Mouse (Mus musculus) C2C12 (cell line): Measurements from ENCODE around the gene Uqcc1. TPM values are rescaled to one million over a fixed set of nuclear protein-coding genes. Genes with fewer than 3 reads are reported as not detected.

Experiments
- H3K27me3 ChIP-seq: one replicate; pipeline ENCODE4 v1.6.1; 2011; ENCODE audit not compliant: control insufficient read depth, insufficient read depth, insufficient read length
- H3K36me3 ChIP-seq: one replicate; pipeline ENCODE4 v1.6.1; 2011; ENCODE audit not compliant: control insufficient read depth, insufficient read depth
- H3K4me3 ChIP-seq: one replicate; pipeline ENCODE4 v1.5.1; 2011; ENCODE audit warnings: mild to moderate bottlenecking, control low read depth; ENCODE audit not compliant: poor library complexity, insufficient read depth, severe bottlenecking
- H3K79me2 ChIP-seq: one replicate; pipeline ENCODE4 v1.6.1; 2011; ENCODE audit not compliant: control insufficient read depth, insufficient read depth
- H3K79me3 ChIP-seq: one replicate; pipeline ENCODE4 v1.6.1; 2011; ENCODE audit warnings: low read depth, control low read depth
- H3ac ChIP-seq: one replicate; pipeline ENCODE3; 2011; ENCODE audit warnings: low read depth; ENCODE audit not compliant: control insufficient read depth, insufficient read length
- CEBPB ChIP-seq: IDR thresholded peaks from one replicate; pipeline ENCODE4 v1.6.1; 2011; ENCODE audit warnings: low read depth, mild to moderate bottlenecking, control low read depth, moderate library complexity
- CTCF ChIP-seq: IDR thresholded peaks from one replicate; pipeline ENCODE4 v1.5.1; 2011; ENCODE audit not compliant: control insufficient read depth, insufficient read depth, insufficient read length
- FOSL1 ChIP-seq: IDR thresholded peaks from one replicate; pipeline ENCODE4 v1.8.0; 2011; ENCODE audit warnings: mild to moderate bottlenecking, low read length; ENCODE audit not compliant: poor library complexity, insufficient read depth, severe bottlenecking
- MAX ChIP-seq: IDR thresholded peaks from one replicate; pipeline ENCODE4 v1.6.1; 2011; ENCODE audit warnings: mild to moderate bottlenecking, control low read depth
- MYOD1 ChIP-seq: IDR thresholded peaks from one replicate; pipeline ENCODE4 v1.6.1; 2011; ENCODE audit warnings: low read depth; ENCODE audit not compliant: control insufficient read depth, insufficient read length
- MYOG ChIP-seq: IDR thresholded peaks from one replicate; pipeline ENCODE4 v1.6.1; 2011; ENCODE audit not compliant: control insufficient read depth, insufficient read length; ENCODE audit errors: extremely low read depth
- USF1 ChIP-seq: IDR thresholded peaks from one replicate; pipeline ENCODE4 v1.6.1; 2011; ENCODE audit warnings: low read depth, mild to moderate bottlenecking, control low read depth, moderate library complexity
- polyA plus RNA-seq: library from polyadenylated mRNA; unstranded; fragments of >200 nt; fragmentation: generic; extraction: Trizol; gene quantifications from one replicate; pipeline ENCODE4 v1.2.1, GENCODE M21; 2012; ENCODE audit warnings: missing spikeins

Uqcc1 gene
- polyA plus RNA-seq, 1 experiment = 47.6 TPM

DNA sequence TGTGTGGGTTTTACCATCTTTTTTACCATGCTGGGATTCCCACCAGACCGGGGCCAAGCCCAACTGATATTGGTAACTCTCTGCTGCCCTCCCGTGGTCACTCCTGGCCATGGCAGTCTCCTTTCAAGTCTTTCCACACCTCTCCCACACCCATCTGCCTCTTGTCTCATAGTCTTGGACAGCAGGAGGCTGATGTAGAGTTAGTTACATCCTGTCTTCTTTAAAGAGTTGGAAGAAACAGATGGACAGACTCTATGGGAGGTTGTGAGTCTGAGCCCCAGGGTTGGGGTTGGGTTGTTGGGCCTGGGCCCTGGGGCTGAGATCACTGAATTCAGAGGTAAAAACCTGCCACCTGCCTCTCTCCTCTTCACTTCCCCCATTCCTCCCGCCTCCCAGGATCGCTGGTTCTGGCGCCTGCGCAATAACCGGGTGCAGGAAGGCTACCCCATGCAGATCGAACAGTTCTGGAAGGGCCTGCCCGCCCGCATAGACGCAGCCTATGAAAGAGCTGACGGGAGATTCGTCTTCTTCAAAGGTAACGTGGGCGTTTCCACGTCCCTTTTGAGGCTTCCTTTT, 118.2 kb downstream of the Uqcc1 start:
- H3ac ChIP-seq = no peak overlapping the region
- TF ChIP-seq CTCF = peak; percentile 73
- TF ChIP-seq MYOD1 = no peak
- no peak for TF ChIP-seq CEBPB
- no peak for TF ChIP-seq FOSL1
- TF ChIP-seq MAX = no peak
- no peak for TF ChIP-seq USF1
- no peak for TF ChIP-seq MYOG
- H3K79me3 ChIP-seq = no peaks in the 10 kb centered on the region
- H3K4me3 ChIP-seq = no peak overlapping the region
- H3K79me2 ChIP-seq = no peaks in the 10 kb centered on the region
- no peaks in the 10 kb centered on the region for H3K27me3 ChIP-seq
- no peaks in the 10 kb centered on the region for H3K36me3 ChIP-seq

DNA sequence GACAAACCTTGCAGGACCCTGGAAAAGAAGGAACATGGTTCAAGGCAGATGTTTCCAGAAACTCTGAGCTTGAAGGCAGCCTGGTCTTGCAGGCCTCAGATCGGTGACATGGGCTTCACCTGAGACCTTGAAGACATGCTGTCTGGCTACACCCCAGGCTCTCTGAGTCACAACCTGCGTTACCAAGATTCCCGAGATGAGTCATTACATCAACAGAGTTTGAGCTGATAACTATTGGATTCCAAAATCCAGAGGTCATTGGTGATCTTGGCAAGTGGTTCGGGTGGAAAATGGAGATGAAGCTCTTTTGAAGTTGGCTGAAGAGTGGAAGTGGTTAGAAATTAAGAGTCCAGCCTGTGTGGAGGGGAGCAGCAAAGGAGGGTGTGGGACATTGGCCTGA, 120.5 kb downstream of the Uqcc1 start:
- TF ChIP-seq MYOG (no peak), CEBPB (no peak), FOSL1 (peak; percentile 83), MAX (peak; percentile 25), MYOD1 (no peak), CTCF (no peak), USF1 (no peak)
- Histone ChIP-seq H3K79me2 (no peaks in the 10 kb centered on the region), H3K4me3 (no peak overlapping the region), H3K79me3 (no peaks in the 10 kb centered on the region), H3ac (no peak overlapping the region), H3K36me3 (no peaks in the 10 kb centered on the region), H3K27me3 (no peaks in the 10 kb centered on the region)

DNA sequence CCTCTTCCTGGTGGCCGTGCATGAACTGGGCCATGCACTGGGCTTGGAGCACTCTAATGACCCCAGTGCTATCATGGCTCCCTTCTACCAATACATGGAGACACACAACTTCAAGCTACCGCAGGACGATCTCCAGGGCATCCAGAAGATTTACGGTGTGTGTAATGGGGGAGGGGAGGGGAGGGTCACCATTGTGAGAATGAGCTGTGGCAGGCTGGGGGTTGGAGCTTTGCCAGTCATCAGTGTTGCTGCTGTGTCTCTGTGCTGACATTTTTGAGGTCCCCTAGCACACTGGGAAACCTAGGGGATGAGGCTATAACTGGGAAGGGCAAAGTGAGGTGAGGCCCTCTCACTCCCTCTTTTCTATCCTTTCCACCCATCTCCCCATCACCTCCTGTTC, 122.7 kb downstream of the Uqcc1 start:
- no peak for TF ChIP-seq USF1
- TF ChIP-seq MYOG = no peak
- TF ChIP-seq CEBPB = no peak
- TF ChIP-seq MAX = no peak
- Histone ChIP-seq H3K79me3 (no peaks in the 10 kb centered on the region), H3ac (no peak overlapping the region), H3K27me3 (no peaks in the 10 kb centered on the region), H3K79me2 (no peaks in the 10 kb centered on the region), H3K4me3 (no peak overlapping the region), H3K36me3 (no peaks in the 10 kb centered on the region)

DNA sequence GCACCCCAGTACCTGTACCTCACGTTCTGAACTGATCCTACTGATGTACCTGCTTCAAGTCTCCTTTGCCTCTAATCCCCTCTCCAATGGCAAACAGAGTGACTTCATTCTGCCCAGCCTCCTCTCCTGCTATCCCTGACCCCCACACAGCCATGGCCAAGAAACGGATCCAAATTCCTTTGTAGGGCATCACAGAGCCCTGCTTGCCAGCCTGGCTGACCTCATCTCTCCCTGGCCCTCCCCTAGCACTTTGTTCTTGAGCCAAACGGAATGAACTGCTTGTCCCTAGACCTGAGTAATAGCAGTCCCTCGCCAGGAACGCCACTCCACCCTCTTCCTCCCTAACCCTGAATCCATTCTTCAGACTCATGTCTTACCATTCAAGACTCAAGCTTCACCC, 123.6 kb downstream of the Uqcc1 start:
- no peak overlapping the region for H3K4me3 ChIP-seq
- no peak overlapping the region for H3ac ChIP-seq
- no peaks in the 10 kb centered on the region for H3K79me3 ChIP-seq
- no peaks in the 10 kb centered on the region for H3K79me2 ChIP-seq
- TF ChIP-seq FOSL1 = no peak
- TF ChIP-seq MYOG = no peak
- no peak for TF ChIP-seq USF1
- TF ChIP-seq MYOD1 = no peak
- peaks cover 2% of the 10 kb centered on the region for H3K27me3 ChIP-seq
- H3K36me3 ChIP-seq = no peaks in the 10 kb centered on the region

DNA sequence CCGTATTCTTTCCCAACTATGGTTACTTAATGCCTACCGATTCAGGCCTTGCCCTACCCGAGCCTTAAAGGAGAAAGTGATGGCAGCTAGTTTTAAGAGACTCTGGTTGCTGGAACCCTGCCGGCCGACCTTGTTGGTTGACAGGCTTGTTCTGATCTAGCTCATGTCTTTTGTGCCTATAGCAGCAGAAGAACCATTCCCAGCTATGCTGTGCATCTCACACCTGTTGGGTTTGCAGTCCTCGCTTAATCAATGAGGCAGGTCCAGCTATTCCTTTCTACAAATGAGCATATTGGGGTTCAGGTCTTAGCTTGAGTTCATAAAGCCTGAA, 124.2 kb downstream of the Uqcc1 start:
- H3K79me2 ChIP-seq = no peaks in the 10 kb centered on the region
- peaks cover 9% of the 10 kb centered on the region for H3K27me3 ChIP-seq
- H3K4me3 ChIP-seq = no peak overlapping the region
- H3K36me3 ChIP-seq = no peaks in the 10 kb centered on the region
- H3ac ChIP-seq = no peak overlapping the region
- TF ChIP-seq MAX = no peak
- no peak for TF ChIP-seq FOSL1
- no peak for TF ChIP-seq CEBPB
- TF ChIP-seq USF1 = no peak
- TF ChIP-seq MYOG = no peak
- no peak for TF ChIP-seq CTCF
- TF ChIP-seq MYOD1 = no peak
- no peaks in the 10 kb centered on the region for H3K79me3 ChIP-seq

DNA sequence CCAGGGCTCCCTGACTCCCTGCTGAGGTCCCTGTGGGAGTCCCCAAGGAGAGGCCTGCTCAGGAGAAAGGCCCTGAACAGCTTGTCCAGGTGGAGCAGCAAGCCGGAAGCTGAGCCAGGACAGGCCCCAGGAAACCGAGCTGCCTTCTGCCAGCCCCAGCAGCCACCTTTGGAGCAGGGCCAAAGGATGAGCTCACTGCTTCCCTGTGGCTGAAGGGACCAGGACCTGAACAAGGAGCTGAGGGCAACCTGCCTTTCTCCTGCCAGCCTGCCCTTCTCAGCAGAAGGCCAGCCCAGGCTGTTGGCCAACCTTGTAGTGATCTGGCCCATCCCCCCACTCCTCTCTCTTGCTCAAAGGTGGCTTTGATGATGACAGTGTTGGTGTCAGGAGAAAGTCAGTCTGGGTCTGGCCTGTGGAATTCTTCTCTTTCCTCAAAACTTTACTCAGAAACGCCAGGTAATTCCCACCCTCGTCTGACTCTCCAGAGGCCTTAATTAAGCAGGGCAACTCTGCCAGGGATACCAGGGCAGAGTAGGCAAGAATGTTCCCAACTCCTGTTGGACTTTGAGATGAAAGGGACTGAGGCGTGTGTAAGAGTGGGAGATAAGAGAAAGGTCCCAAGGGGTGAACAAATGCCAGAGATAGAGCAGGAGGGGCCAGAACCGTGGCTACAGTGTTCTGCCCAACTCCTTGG, 124.7 kb downstream of the Uqcc1 start:
- Histone ChIP-seq H3K27me3 (peaks cover 14% of the 10 kb centered on the region), H3ac (peak overlapping the region; percentile 30), H3K4me3 (no peak overlapping the region), H3K79me2 (no peaks in the 10 kb centered on the region), H3K36me3 (no peaks in the 10 kb centered on the region), H3K79me3 (no peaks in the 10 kb centered on the region)
- TF ChIP-seq CTCF (no peak), CEBPB (no peak), MYOD1 (no peak), FOSL1 (no peak), MAX (no peak), USF1 (no peak), MYOG (no peak)
